Mouse (Mus musculus) layer of hippocampus, postnatal 14 days (tissue): ENCODE results near the gene Accs. TPM values are rescaled to one million over a fixed set of nuclear protein-coding genes. Genes with fewer than 3 reads are reported as not detected.

Experiments
- DNase-seq, 2 experiments: peaks; one replicate each; pipeline ENCODE4 v3.0.0; 2021 to 2022; ENCODE audit warnings: low spot score in 2 of 2, mixed read lengths in 1 of 2
- long read RNA-seq, 2 experiments: library from polyadenylated mRNA; stranded (forward); transcript quantifications; one replicate each; pipeline ENCODE4 v2.0.0; 2021
- total RNA-seq, 2 experiments: library from RNA; stranded (reverse); gene quantifications; 2 replicates each; pipeline ENCODE4 v1.2.3; 2021

Accs gene
- total RNA-seq = 1 to 10 TPM; 4.4 to 4.7 TPM
- long read RNA-seq, experiment 1, partial matches to known transcripts = 0 of 1 reads
- long read RNA-seq, experiment 1, other reads (novel, unspliced or antisense) = 1 of 1 reads
- long read RNA-seq, experiment 2, partial matches to known transcripts = 2 of 4 reads
- long read RNA-seq, experiment 2, other reads (novel, unspliced or antisense) = 2 of 4 reads

DNA sequence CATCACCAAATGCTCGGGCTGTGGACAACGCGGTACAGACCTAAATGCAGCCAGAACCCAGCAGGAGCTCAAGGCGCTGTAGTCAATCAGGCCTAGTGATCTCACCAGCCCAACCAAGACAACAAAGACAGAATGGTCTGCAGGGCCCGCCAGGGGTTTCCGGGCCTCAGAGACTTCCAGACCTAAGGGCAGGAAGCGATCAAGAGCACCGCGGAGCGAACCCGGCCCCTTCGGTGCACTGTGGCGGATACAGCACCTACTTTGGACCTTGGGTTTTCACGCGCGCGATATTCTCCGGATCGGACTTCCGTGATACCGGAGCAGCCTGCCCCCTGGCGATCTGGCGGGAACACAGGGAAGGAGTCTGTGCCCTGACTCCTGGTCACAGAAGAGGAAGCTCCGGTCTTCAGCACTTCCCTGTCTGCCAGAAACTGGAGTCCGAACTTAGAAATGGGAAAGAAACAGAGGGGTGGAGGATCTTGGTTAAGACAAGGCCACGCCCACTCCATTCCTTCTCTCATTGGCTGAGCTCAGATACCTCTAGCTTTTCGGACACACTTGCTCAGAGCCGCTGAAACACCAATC is at the start of gene Accs:
Accs (minus strand) TSS at position 439 of the 585 bp plus-strand sequence.
- peak; percentile 42 to 47 for DNase-seq

DNA sequence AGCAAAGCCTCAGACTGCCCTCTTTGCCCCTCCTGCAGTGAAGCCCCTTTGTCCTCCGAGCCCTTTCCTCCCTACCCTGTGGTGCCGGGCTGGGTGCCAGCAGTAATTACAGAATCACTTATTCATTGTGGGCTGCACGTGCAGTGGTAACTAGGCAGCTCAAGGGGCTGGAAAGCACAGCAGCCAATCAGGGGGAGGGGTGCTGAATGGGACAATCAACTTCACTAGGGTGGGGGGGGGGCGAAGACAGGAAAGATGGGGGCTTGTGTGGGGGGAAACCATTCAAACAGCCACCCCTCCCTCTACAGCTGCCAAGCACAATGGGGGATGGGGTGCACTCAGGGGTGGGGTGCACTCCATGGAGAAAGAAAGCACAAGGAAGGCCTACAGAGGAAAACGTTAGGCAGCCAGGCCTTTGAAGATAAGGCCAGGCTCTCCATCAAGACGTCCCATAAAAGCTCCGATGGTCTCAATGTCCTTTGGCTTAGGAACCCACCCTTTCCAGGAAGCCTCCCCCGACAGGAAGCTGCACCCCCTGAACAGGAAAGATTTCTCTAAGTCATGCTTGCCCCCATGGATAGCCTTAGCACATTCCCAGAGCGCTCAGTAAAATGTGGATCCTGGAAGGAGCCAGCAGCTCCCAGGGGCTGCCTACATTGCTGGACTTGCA is 42.0 kb upstream of the Accs start:
- DNase-seq = peak; percentile 79 to 88

DNA sequence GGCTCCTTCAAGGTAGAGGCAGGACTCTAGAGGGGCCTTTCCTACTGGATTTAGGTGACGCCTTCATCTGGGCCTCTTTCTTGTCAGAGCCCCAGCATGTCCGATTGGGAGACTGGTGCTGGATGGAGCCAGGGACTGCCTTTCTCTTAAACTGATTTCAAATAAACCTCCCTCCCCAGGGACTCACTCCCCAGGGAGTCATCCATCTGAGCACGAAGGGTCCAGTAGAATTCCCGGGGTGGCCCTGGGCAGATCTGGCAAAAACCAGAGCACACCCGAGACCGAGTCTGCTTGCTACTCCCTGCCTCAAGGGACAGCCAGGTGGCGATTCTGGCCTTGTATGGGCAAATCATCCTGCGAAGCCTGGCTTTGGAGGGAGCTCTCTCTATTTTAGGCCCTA is 40.4 kb upstream of the Accs start:
- DNase-seq = no peak

DNA sequence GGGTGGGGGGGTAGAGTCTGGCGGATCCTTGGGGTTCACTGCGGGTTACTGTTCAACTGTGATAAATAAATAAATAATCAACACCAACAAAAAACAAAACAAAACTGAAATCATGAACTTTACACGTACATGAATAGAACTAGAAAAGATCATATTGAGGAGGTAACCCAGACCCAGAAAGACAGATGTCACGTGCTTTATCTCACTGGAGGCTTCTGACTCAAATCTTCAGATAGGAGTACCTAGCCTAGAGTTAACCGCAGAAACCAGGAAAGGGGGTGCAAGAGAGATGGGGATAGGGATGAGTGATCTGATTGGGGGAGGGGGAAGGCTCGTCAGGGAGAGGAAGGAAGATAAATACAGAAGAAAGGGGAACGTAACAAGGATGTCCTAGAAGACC is 39.3 kb upstream of the Accs start:
- DNase-seq = no peak

DNA sequence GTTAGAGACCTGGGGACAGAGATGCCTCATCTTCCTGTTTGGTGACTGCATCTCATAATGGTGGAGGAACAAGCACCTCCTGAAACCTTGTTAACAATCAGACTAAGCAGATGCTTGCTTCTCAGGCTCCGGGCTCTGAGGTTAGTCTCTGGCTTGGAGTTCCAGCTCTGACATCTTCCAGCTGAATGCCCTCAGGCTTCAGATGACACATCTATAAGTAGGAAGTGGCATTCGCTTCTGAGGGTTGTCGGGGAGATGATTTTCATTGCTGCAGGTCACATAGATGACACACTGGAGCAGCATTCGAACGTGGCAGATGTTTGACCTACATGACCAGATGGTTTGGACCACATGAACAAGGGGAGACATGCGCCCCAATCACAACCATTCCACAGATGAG is 38.6 kb upstream of the Accs start:
- no peak for DNase-seq

DNA sequence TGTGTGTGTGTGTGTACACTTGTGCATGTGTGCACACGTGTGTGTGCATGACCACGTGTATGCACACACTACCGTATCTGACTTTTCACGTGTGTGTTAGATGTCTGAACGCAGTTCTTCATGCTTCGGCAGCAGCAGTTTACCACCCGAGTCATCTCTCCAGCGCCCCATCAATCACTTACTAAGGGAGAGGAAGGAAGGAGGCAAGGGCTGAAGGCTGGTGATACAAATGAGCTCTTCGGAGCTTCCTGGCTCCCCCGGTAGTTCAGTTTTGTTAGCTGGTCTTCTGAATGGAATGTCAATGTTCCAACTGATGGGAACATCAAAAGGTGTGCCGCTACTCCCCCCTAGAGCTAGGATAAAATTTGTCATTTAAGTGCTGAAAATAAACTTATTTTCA is 37.5 kb upstream of the Accs start:
- no peak for DNase-seq

DNA sequence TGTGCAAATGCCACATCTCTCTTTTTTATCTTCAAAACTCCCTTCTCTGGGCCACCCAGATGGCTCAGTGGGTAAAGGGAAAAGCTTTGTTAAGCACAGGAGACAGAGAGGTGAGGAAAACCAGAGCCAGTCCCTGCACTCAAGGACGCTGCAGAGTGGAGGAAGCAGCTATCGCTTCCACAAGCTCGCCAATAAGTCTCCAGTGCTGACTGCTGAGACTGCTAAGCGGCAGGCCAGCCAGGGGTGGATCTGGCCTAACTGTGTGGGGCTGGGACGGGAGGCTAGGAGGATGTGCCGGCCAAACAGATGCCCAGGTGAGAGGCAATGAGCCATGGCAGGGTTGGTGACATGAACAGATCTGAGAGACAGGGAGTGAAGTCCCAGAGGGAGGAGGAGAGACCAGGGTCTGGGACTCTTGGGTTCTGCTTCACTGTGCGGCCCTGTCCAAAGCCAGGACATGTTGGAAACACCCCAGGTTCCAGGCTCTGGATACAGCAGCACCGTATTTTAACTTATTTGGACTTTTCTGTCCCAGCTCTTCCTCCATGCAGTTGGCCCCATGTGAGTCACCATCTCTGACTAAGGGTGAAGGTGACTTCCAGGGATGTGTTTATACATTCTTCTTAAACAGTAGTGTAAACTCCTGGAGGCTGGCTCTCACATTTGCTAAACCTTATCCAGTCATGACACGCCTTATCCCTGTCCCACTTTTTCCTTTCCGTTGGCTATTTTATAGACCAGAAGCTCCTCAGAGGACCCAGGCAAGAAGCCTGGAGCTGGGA is 36.5 kb upstream of the Accs start:
- no peak for DNase-seq

DNA sequence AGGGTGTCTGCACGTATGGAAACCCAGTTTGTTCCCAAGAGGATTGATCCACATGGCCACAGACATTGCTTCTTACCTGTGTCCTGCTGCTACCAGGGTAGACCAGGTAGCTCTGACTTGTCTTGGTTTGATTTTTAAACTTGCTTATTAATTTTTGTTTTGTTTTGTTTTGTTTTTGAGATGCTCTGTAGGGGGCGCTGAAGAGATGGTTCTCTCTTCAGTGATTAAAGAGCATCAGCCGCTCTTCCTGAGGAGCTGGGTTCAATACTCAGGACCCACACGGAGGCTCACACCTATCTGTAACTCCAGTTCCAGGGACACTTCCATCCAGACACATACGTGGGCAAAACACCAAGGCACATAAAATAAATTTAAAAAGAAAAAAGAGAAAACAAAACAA is 33.3 kb upstream of the Accs start:
- no peak for DNase-seq

DNA sequence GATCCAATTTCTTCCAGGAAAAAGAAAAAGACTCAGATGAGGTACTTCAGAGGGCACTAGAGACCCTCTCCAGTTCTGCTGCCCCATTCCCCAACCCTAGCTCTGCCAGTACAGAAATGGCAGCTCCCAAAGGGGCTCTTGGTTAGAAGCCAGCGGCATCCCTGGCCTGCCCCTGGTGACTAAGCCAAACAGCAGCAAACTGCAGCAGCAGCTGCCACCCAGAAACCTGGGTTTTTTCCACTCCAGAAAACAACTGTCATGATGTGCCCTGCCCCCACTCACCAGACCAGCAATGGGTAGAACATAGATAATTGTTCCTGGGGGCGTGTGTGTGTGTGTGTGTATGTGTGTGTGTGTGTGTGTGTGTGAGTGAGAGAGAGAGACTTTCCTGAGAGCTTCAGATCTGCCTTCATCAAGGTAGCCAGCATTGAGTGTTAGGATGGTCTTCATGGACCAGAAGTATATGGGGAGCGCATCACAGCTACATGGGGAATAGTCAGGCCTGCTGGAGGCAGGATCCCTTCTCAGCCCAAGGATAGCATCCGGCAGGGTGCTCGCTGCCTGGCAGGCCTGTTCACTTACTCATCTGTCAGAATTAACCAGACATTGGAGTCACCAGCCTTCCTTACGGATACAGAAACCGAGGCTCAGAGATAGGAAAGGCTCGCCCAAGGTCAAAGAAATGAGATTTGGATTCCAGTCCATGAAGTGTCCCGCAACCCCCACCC is 32.1 kb upstream of the Accs start:
- no peak for DNase-seq

DNA sequence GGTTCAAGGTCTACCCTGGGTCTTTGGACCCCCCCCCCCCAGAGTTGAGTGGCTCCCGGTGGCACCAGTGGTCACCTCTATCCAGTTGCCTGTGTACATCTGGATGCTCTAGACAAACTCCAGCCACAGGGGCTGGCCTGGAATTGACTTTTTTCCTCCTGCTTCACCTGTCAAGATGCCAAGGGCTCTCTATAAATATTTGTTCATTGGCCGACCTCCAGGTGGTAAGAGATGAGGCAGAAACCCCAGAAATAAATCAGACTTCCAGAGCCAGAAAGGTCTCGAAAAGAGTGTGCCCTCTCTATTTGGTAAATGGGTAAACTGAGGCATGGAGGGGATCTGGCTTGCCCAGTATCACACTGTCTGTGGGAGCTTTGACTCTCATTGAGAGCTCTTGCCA is 31.2 kb upstream of the Accs start:
- no peak for DNase-seq

DNA sequence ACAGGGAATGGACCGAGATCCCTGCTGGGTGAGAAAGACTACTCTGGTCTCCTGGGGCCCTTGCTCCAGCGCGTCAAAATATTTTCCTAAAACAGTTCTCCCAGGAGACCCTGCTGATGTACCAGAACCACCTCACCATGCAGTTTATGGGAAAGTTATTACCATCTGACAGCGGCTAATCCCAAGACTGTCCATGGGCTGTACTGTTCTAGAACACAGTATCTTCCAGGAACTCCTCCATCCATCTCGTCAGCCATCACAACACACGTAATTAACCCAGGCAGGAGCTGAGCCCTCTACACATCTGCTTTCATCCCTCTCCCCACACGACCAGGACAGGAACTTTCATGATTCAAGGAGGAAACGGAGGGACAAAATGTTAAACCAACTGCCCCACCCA is 30.7 kb upstream of the Accs start:
- DNase-seq = no peak

DNA sequence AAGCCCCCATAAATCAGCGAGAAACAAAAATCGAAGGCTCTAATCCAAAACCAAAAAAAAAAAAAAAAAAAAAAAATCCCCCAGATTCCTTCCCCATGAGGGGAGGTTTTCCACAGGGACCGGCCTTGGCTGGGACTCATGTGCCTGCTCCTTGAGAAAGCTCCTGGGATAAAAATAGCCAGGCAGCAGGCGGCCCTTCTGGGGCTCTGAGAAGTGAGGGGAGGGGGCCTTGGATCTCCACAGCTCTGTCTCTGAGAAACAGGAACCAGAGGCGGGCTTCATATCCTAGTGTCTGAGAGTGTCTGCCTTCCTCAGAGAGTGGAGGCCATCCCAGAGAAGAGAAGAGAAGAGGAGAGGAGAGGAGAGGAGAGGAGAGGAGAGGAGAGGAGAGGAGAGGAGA is 27.3 kb upstream of the Accs start:
- DNase-seq = peak in 1 of 2 experiments; percentile 26

DNA sequence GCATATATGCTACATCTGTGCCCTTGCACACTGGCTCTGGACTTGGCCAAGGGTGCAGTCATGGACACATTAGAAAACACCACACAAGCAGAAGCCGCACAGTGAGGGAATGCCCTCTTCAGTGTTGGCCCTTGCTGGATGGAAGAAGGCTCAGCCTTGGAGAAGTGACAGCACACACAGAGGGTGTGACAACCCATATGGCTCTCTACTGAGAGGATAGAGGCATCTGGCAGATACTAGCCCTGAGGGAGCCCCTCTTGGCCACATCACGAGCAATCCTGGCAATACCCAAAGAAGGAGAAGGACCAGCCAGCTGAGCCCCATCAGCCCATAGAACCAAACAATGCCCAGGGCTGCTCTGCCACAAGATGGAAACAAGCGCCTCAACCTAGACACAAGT is 24.9 kb upstream of the Accs start:
- DNase-seq = peak in 1 of 2 experiments; percentile 16

DNA sequence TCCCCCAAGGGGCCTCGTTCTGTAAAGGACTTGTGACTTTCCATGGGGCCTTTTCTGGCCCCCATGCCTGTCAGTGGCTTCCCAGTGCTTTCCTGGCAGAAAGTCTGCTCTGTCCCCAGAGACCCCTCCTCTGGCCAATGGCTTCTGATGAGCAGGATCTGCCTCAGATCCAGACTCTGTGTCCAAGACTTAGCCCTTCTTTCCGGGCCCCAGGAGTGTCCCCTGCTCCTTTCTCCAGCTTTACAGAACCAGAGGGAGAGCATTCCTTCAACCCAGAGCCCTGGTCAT is 24.4 kb upstream of the Accs start:
- DNase-seq = no peak

DNA sequence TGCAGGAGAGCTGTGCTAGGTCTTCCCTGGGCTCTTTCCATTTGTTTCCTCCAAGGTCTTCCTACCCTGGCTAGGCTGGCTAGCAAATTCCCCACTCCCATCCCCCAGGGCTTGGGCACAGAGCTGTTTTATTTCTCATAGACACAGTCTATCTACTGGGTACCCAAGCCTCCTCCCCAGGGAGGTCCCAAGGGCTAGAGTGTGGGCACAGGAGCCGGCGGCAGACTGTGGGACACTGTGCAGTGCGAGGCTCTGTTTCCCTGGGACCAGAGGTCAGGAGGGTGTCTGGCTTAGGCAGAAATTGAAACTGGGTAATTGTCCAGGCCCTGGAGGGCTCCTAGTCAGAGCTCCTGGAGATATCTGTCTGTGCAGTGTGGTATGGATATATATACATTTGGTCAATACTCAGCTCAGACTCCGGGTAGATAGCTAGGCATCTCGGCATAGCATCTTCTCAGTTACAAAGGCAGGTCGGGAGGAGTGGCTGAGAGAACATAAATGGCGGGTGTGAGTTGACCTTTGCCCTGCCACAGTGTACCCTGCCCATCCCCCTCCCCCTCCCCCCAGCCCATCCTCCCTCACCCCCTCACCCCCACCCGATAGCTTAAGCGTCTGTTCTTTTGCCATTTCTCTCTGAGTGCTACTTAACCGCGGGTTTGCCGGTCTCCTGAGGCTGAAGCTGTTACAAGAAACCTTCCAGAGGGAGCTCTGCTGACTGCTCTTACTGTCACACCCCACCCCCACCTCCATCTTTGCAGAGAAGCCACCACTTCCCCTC is 23.9 kb upstream of the Accs start:
- DNase-seq = no peak

DNA sequence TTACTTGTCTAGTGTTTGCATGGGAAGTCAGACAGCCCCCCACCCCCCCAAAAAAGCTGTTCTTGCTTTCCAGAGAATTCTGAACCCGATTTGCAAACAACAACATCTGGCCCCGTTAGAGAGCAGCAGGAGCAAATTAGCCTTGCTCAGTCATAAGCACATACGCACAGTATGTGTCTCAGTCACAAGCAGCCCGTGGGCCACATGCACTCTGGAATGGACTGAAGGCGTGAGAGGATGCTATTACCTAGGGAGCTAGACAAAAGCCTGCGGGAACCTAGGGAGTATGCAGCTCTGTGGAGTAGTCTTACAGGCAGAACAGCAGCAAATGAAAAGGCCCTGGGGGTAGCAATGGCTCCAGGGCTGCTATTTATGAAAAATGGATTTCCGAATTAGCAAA is 22.5 kb upstream of the Accs start:
- no peak for DNase-seq

DNA sequence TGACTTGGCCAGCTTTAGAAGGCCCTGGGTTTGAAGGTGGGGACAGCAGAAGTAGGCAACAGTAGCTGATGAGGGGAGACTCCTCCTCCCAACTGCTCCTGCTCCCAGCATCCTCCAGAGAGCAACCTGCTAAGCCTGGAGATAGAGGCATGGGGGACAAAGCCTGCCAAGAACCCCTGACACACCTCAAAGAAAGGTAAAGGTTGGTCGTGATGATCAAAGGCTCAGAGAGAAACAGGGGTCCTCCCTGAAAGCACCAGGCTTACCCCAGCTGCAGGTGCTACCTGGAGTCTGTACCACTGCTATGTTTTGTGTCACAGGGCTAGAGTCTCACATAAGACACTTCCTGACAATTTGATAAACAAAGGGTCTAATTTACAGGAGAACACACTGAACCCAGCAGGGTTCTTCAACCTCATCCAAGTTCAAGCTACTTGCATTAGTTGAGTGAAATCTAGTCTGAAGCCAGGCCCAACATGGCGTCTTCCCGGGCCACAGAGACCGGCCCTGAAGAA is 21.7 kb upstream of the Accs start:
- no peak for DNase-seq

DNA sequence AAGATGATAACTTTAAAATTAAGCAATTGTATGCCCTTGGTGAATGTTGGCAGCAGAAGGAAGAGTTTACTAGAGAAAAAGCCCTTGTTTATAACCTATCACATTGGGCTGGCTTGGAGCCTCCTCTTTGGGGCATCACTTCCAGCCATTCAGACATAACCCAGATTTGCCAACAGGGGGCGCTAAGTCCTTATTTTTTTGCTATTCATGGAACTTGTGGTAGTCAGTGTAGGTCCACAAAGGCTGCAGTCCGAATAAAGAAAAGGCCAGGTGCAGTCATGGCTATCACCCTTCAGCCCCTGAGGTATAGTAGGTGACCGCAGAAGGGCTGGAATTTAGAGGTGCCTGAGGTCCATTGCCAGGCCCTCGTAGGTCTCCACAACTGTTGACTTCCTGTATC is 21.1 kb upstream of the Accs start:
- peak; percentile 78 to 84 for DNase-seq

DNA sequence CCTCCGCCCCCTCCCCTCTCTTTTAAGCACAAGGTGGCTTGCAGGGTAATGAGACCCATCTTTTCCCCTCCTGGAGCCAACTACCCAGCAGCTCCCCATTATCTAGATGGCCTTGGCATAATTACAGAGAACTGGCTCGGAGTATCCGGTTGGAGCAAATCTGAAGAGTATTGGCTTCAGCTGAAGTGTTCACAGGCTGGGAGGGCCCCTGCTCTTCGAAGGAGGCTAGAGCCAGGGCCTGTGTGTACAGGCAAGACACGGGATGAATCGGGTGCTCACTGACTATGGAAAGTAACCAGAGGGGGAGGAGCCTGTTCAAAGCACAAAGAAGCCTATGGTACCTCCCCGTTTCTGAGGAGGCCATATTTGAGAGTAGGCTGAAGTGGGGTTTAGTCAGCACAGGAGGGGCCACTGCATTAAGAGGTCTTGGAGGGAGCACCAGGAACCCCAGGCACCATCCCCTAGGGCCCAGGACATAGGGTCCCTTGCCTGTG is 19.4 kb upstream of the Accs start, which contains the start of gene Accsl:
Accsl (minus strand) TSS at position 51 of the 494 bp plus-strand sequence.
- no peak for DNase-seq

DNA sequence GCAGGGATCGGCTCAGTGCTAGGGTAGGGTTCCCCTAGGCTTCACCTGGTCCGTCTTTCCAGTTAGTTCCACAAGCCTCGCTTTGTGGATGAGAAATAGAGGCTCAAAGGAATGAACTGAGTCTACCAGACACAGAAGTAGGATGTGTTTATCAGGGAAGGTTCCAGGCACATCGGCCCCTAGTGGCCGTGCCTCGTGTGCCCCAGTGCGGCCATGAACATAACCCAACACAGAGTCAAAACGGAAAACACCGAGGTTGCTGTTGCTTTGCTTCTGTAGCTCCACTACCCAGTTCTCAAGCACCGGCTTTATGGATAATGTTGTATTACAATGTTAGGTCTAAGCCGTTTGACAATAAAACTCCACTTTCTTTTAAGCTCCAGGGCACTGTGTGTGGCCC is 18.8 kb upstream of the Accs start:
- DNase-seq = no peak
